7 mouse cellular contexts compared by ENCODE assay signal in the genomic region with DNA sequence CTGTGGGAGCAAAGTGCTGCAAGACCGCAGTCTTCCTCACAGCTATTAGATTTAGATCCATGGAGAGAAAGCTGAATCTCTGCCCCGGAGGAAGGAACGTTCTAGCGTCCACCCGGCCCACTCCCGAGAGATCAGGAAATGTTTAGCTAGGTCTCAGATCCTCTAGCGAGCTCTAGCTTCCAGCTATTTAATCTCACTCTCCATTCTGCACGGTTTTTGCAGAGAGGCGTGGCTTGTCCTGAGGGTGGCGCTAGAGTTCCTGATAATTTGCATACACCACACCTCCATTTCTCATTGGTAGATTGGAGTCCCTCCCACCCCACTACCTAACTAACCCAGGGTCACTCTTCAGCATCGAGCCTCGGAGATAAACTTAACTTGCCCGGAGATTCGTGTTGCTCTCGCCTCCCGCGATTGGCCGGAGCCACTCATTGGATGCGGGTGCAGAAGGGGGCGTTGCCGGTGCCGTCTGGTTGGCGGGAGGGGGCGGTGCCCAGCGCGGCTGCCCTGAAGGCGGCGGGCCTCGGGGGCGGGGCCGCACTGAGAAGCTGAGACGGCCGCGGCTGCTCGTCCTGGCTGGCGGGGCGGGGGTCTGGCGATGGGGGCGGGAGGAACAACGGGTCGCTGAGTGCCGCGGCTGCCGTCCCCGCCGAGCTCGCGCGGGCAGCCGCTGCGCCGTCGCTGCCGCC. TPM values are rescaled to one million over a fixed set of nuclear protein-coding genes. Genes with fewer than 3 reads are reported as not detected.
DNase-seq lines count a peak whose midpoint lies in the region; ATAC-seq lines count a peak whose summit lies in the region.

No protein-coding gene starts in this region.

- peak overlapping the region; percentile 90 for H3K9ac ChIP-seq in intestine, embryonic 16.5 days (ENCODE audit: low read depth, low read length)
- H3K9ac ChIP-seq in midbrain, embryonic 11.5 days (ENCODE audit: low read length): peak overlapping the region; percentile 80

- H3K4me1 ChIP-seq in intestine, embryonic 16.5 days (ENCODE audit: control insufficient read depth, insufficient read depth, low read length): peaks cover 11% of the 10 kb centered on the region
- peaks cover 4% of the 10 kb centered on the region; the same call in 1 of the 2 replicates for H3K4me1 ChIP-seq in midbrain, embryonic 11.5 days (ENCODE audit: control insufficient read depth, insufficient read depth, low read length)

- peak; percentile 99 for ATAC-seq in intestine, embryonic 16.5 days
- peak; percentile 99 for ATAC-seq in midbrain, embryonic 11.5 days (ENCODE audit: low FRiP score)

- H3K4me2 ChIP-seq in intestine, embryonic 16.5 days (ENCODE audit: low read depth, low read length): peak overlapping the region; percentile 72
- peak overlapping the region; percentile 70 for H3K4me2 ChIP-seq in midbrain, embryonic 11.5 days

- under 1% methylated on average over 53 of the region's 54 CpGs for WGBS in intestine, embryonic 16.5 days
- under 1% methylated on average over 50 of the region's 54 CpGs for WGBS in midbrain, embryonic 11.5 days

- H3K27me3 ChIP-seq in intestine, embryonic 16.5 days (replicated peaks; ENCODE audit: control insufficient read depth, insufficient read depth, low read length): no peaks in the 10 kb centered on the region
- no peaks in the 10 kb centered on the region for H3K27me3 ChIP-seq in midbrain, embryonic 11.5 days (ENCODE audit: control insufficient read depth, insufficient read depth, low read length)

- no peaks in the 10 kb centered on the region for H3K9me3 ChIP-seq in intestine, embryonic 16.5 days (ENCODE audit: control insufficient read depth, low read length)
- no peaks in the 10 kb centered on the region for H3K9me3 ChIP-seq in midbrain, embryonic 11.5 days (ENCODE audit: control insufficient read depth, low read length)

- H3K36me3 ChIP-seq in intestine, embryonic 16.5 days (ENCODE audit: control insufficient read depth, insufficient read depth, low read length): no peaks in the 10 kb centered on the region
- no peaks in the 10 kb centered on the region for H3K36me3 ChIP-seq in midbrain, embryonic 11.5 days (ENCODE audit: control insufficient read depth, insufficient read depth, low read length)

- H3K4me3 ChIP-seq in intestine, embryonic 16.5 days (ENCODE audit: low read length): peak overlapping the region; percentile 95
- H3K4me3 ChIP-seq in midbrain, embryonic 11.5 days (ENCODE audit: low read depth, low read length): peak overlapping the region; percentile 89

- peak overlapping the region; percentile 95 for H3K27ac ChIP-seq in intestine, embryonic 16.5 days (ENCODE audit: low read length)
- H3K27ac ChIP-seq in midbrain, embryonic 11.5 days (ENCODE audit: low read depth, low read length): peak overlapping the region; percentile 81

- intact Hi-C loops in left cerebral cortex, postnatal 36 days (cut with DNase I): loop anchor here (2.0 to 10.0 kb wide), 3 partner anchors 101 to 449 kb away; partner anchors contain the start of genes Cep57 and Fam76b

- peak; percentile 99 for DNase-seq in adrenal gland, adult 8-10 months
- DNase-seq in embryo, embryonic 9.5 days (ENCODE audit: extremely low spot score): peak; percentile 97
- DNase-seq in gastrocnemius, postnatal 4 days (ENCODE audit: low spot score in 2 of 2): peak; percentile 95 to 98
- peak; percentile 98 for DNase-seq in left cerebral cortex, postnatal 36 days (ENCODE audit: low spot score in 2 of 2)
- DNase-seq in midbrain, embryonic 11.5 days (ENCODE audit: low spot score, missing footprints): peak; percentile 99
- DNase-seq in skeletal muscle tissue, adult 2 months (ENCODE audit: low read depth, low spot score): peak; percentile 98

RNA-seq across cellular contexts. Expression of gene Sesn3, which starts 1.1 kb away (rescaled TPM):
- 10 to 100 TPM; 90.4 to 92.4 (median 91.1) TPM for total RNA-seq in adrenal gland, adult 8-10 months (2022)
- total RNA-seq in gastrocnemius, postnatal 4 days (2021): 10 to 100 TPM; 42.1 to 49.8 TPM
- 10.4 and 10.6 TPM in 2 replicates for polyA plus RNA-seq in intestine, embryonic 16.5 days (2015; fragmentation: Nextera tagmentation; extraction: Ambion mirVana)
- 100 to 1,000 TPM; 109 to 125 TPM for total RNA-seq in left cerebral cortex, postnatal 36 days (2021)
- polyA plus RNA-seq in midbrain, embryonic 11.5 days (2014; fragmentation: Nextera tagmentation; extraction: Ambion mirVana): 15.9 and 18.7 TPM in 2 replicates

Comparison
In these comparisons a context has a peak if more than half of its experiments do, and no peak if none do; other contexts are left out.
1. Peak in every context shown above with its lines: DNase-seq, ATAC-seq, H3K4me3 ChIP-seq and H3K27ac ChIP-seq.